Mouse (Mus musculus): Measurements from ENCODE around the gene Ift88. TPM values are rescaled to one million over a fixed set of nuclear protein-coding genes. Genes with fewer than 3 reads are reported as not detected.

Ift88 gene
- 17.3 and 19.4 TPM in 2 replicates for polyA plus RNA-seq (2015; fragmentation: Nextera tagmentation; extraction: Ambion mirVana)

- peaks cover 3% of the 10 kb centered on the region for H3K4me1 ChIP-seq (ENCODE audit: control insufficient read depth, insufficient read depth, low read length)
- no peaks in the 10 kb centered on the region for H3K9me3 ChIP-seq (replicated peaks; ENCODE audit: control insufficient read depth, low read length, poor library complexity, severe bottlenecking)
- no peaks in the 10 kb centered on the region for H3K27me3 ChIP-seq (ENCODE audit: control insufficient read depth, insufficient read depth, low read depth, low read length)
- peak within 1 kb of the TSS; percentile 91 for H3K9ac ChIP-seq (ENCODE audit: low read depth, low read length)
- peak within 1 kb of the TSS; percentile 77 for H3K27ac ChIP-seq (ENCODE audit: low read length)
- H3K4me3 ChIP-seq (ENCODE audit: low read depth, low read length), result peak within 1 kb of the TSS; percentile 96
- ATAC-seq, result peak; percentile 100
- WGBS, result 3% methylated on average over 38 of the region's 42 CpGs
- peak within 1 kb of the TSS; percentile 77 for H3K4me2 ChIP-seq (ENCODE audit: low read length)
- H3K36me3 ChIP-seq (ENCODE audit: control insufficient read depth, insufficient read depth, low read length), result no peaks in the 10 kb centered on the region
These were observed at the start of gene Ift88 for GRCm38 (mm10) chr14:57423432-57424211. Ift88 (plus strand) TSS chr14:57424062.

GRCm38 (mm10) chr14:57375205-57375604 is 48.7 kb upstream of the Ift88 start:
- Histone ChIP-seq H3K4me1 (ENCODE audit: control insufficient read depth, insufficient read depth, low read length) (no peaks in the 10 kb centered on the region), H3K9me3 (replicated peaks; ENCODE audit: control insufficient read depth, low read length, poor library complexity, severe bottlenecking) (no peaks in the 10 kb centered on the region), H3K9ac (ENCODE audit: low read depth, low read length) (no peak overlapping the region), H3K27ac (ENCODE audit: low read length) (no peak overlapping the region), H3K36me3 (ENCODE audit: control insufficient read depth, insufficient read depth, low read length) (no peaks in the 10 kb centered on the region), H3K4me3 (ENCODE audit: low read depth, low read length) (no peak overlapping the region), H3K27me3 (ENCODE audit: control insufficient read depth, insufficient read depth, low read depth, low read length) (no peaks in the 10 kb centered on the region), H3K4me2 (ENCODE audit: low read length) (no peak overlapping the region)
- WGBS, result 87% methylated on average over 9 of the region's 9 CpGs
- ATAC-seq, result no peak

GRCm38 (mm10) chr14:57376016-57376415 is 47.8 kb upstream of the Ift88 start:
- no peaks in the 10 kb centered on the region for H3K36me3 ChIP-seq (ENCODE audit: control insufficient read depth, insufficient read depth, low read length)
- no peak overlapping the region for H3K4me2 ChIP-seq (ENCODE audit: low read length)
- H3K27ac ChIP-seq (ENCODE audit: low read length), result no peak overlapping the region
- 81% methylated on average over 8 of the region's 8 CpGs for WGBS
- no peak overlapping the region for H3K4me3 ChIP-seq (ENCODE audit: low read depth, low read length)
- H3K27me3 ChIP-seq (ENCODE audit: control insufficient read depth, insufficient read depth, low read depth, low read length), result no peaks in the 10 kb centered on the region
- no peaks in the 10 kb centered on the region for H3K9me3 ChIP-seq (replicated peaks; ENCODE audit: control insufficient read depth, low read length, poor library complexity, severe bottlenecking)
- H3K9ac ChIP-seq (ENCODE audit: low read depth, low read length), result no peak overlapping the region
- ATAC-seq, result no peak
- no peaks in the 10 kb centered on the region for H3K4me1 ChIP-seq (ENCODE audit: control insufficient read depth, insufficient read depth, low read length)

- Histone ChIP-seq H3K4me2 (ENCODE audit: low read length) (no peak overlapping the region), H3K9ac (ENCODE audit: low read depth, low read length) (no peak overlapping the region), H3K4me3 (ENCODE audit: low read depth, low read length) (no peak overlapping the region), H3K27ac (ENCODE audit: low read length) (no peak overlapping the region), H3K9me3 (replicated peaks; ENCODE audit: control insufficient read depth, low read length, poor library complexity, severe bottlenecking) (no peaks in the 10 kb centered on the region), H3K27me3 (ENCODE audit: control insufficient read depth, insufficient read depth, low read depth, low read length) (no peaks in the 10 kb centered on the region), H3K4me1 (ENCODE audit: control insufficient read depth, insufficient read depth, low read length) (no peaks in the 10 kb centered on the region), H3K36me3 (ENCODE audit: control insufficient read depth, insufficient read depth, low read length) (no peaks in the 10 kb centered on the region)
- 86% methylated on average over 9 of the region's 9 CpGs for WGBS
- no peak for ATAC-seq
These were observed 46.9 kb upstream of the Ift88 start for GRCm38 (mm10) chr14:57376956-57377355.

GRCm38 (mm10) chr14:57377531-57377930 is 46.3 kb upstream of the Ift88 start:
- 88% methylated on average over 5 of the region's 5 CpGs for WGBS
- no peak overlapping the region for H3K4me3 ChIP-seq (ENCODE audit: low read depth, low read length)

GRCm38 (mm10) chr14:57385667-57386066 is 38.2 kb upstream of the Ift88 start:
- no peak overlapping the region for H3K9ac ChIP-seq (ENCODE audit: low read depth, low read length)
- no peak overlapping the region for H3K4me2 ChIP-seq (ENCODE audit: low read length)
- 91% methylated on average over 5 of the region's 5 CpGs for WGBS
- no peak for ATAC-seq
- H3K36me3 ChIP-seq (ENCODE audit: control insufficient read depth, insufficient read depth, low read length), result no peaks in the 10 kb centered on the region
- no peaks in the 10 kb centered on the region for H3K4me1 ChIP-seq (ENCODE audit: control insufficient read depth, insufficient read depth, low read length)
- no peak overlapping the region for H3K27ac ChIP-seq (ENCODE audit: low read length)
- no peaks in the 10 kb centered on the region for H3K27me3 ChIP-seq (ENCODE audit: control insufficient read depth, insufficient read depth, low read depth, low read length)
- no peak overlapping the region for H3K4me3 ChIP-seq (ENCODE audit: low read depth, low read length)
- no peaks in the 10 kb centered on the region for H3K9me3 ChIP-seq (replicated peaks; ENCODE audit: control insufficient read depth, low read length, poor library complexity, severe bottlenecking)

More at GRCm38 (mm10) chr14:57377531-57377930, 46.3 kb upstream of the Ift88 start:
- H3K27me3 ChIP-seq (ENCODE audit: control insufficient read depth, insufficient read depth, low read depth, low read length), result no peaks in the 10 kb centered on the region
- H3K27ac ChIP-seq (ENCODE audit: low read length), result no peak overlapping the region
- no peaks in the 10 kb centered on the region for H3K36me3 ChIP-seq (ENCODE audit: control insufficient read depth, insufficient read depth, low read length)
- no peaks in the 10 kb centered on the region for H3K9me3 ChIP-seq (replicated peaks; ENCODE audit: control insufficient read depth, low read length, poor library complexity, severe bottlenecking)
- no peak overlapping the region for H3K4me2 ChIP-seq (ENCODE audit: low read length)
- no peaks in the 10 kb centered on the region for H3K4me1 ChIP-seq (ENCODE audit: control insufficient read depth, insufficient read depth, low read length)
- no peak for ATAC-seq
- no peak overlapping the region for H3K9ac ChIP-seq (ENCODE audit: low read depth, low read length)

- Histone ChIP-seq H3K9ac (ENCODE audit: low read depth, low read length) (no peak overlapping the region), H3K36me3 (ENCODE audit: control insufficient read depth, insufficient read depth, low read length) (no peaks in the 10 kb centered on the region), H3K27ac (ENCODE audit: low read length) (no peak overlapping the region), H3K27me3 (ENCODE audit: control insufficient read depth, insufficient read depth, low read depth, low read length) (no peaks in the 10 kb centered on the region), H3K4me2 (ENCODE audit: low read length) (no peak overlapping the region), H3K9me3 (replicated peaks; ENCODE audit: control insufficient read depth, low read length, poor library complexity, severe bottlenecking) (no peaks in the 10 kb centered on the region), H3K4me3 (ENCODE audit: low read depth, low read length) (no peak overlapping the region), H3K4me1 (ENCODE audit: control insufficient read depth, insufficient read depth, low read length) (no peaks in the 10 kb centered on the region)
- 71% methylated on average over 14 of the region's 14 CpGs for WGBS
- ATAC-seq, result no peak
These were observed 36.9 kb upstream of the Ift88 start for GRCm38 (mm10) chr14:57386758-57387561.

GRCm38 (mm10) chr14:57391621-57392020 is 32.2 kb upstream of the Ift88 start:
- no peak overlapping the region for H3K9ac ChIP-seq (ENCODE audit: low read depth, low read length)
- H3K4me1 ChIP-seq (ENCODE audit: control insufficient read depth, insufficient read depth, low read length), result no peaks in the 10 kb centered on the region
- no peaks in the 10 kb centered on the region for H3K27me3 ChIP-seq (ENCODE audit: control insufficient read depth, insufficient read depth, low read depth, low read length)
- H3K27ac ChIP-seq (ENCODE audit: low read length), result no peak overlapping the region
- H3K36me3 ChIP-seq (ENCODE audit: control insufficient read depth, insufficient read depth, low read length), result no peaks in the 10 kb centered on the region
- no peak for ATAC-seq
- H3K4me2 ChIP-seq (ENCODE audit: low read length), result no peak overlapping the region
- no peaks in the 10 kb centered on the region for H3K9me3 ChIP-seq (replicated peaks; ENCODE audit: control insufficient read depth, low read length, poor library complexity, severe bottlenecking)
- no peak overlapping the region for H3K4me3 ChIP-seq (ENCODE audit: low read depth, low read length)
- WGBS, result 75% methylated on average over 4 of the region's 4 CpGs

- H3K27ac ChIP-seq (ENCODE audit: low read length), result no peak overlapping the region
- no peaks in the 10 kb centered on the region for H3K36me3 ChIP-seq (ENCODE audit: control insufficient read depth, insufficient read depth, low read length)
- no peaks in the 10 kb centered on the region for H3K9me3 ChIP-seq (replicated peaks; ENCODE audit: control insufficient read depth, low read length, poor library complexity, severe bottlenecking)
- no peak overlapping the region for H3K9ac ChIP-seq (ENCODE audit: low read depth, low read length)
- H3K4me3 ChIP-seq (ENCODE audit: low read depth, low read length), result no peak overlapping the region
- H3K27me3 ChIP-seq (ENCODE audit: control insufficient read depth, insufficient read depth, low read depth, low read length), result no peaks in the 10 kb centered on the region
- H3K4me1 ChIP-seq (ENCODE audit: control insufficient read depth, insufficient read depth, low read length), result no peaks in the 10 kb centered on the region
- no peak for ATAC-seq
- H3K4me2 ChIP-seq (ENCODE audit: low read length), result no peak overlapping the region
- WGBS, result 72% methylated on average over 5 of the region's 5 CpGs
These were observed 31.6 kb upstream of the Ift88 start for GRCm38 (mm10) chr14:57392278-57392677.
